Mouse (Mus musculus) stomach, postnatal 0 days (tissue): ENCODE measurements around the gene BC048562.

Source experiments
- CTCF ChIP-seq: IDR thresholded peaks from 2 replicates; pipeline ENCODE4 v1.5.1; 2016; ENCODE audit warnings: antibody characterized with exemption, low read depth, mild to moderate bottlenecking, moderate library complexity
- EP300 ChIP-seq: optimal IDR thresholded peaks from 2 replicates; pipeline ENCODE3; 2016; ENCODE audit warnings: antibody characterized with exemption

DNA sequence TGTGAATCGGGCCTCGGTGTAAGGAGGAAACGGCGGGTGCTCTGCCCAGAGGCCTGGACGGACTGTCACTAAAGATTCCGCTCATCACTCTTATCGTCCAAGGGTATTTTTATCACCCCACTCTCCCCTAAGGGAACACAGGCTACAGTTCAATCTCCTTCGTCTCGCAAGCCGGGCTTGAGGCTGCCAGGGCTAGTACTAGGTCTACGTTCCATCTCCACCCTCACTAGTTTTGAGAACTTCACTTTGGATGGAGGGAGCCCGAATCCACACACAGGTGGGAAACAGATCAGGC is 55.0 kb downstream of the BC048562 start:
- TF ChIP-seq CTCF (no peak), EP300 (no peak)
